Mouse (Mus musculus) liver, embryonic 15.5 days (tissue): ENCODE results near the gene Catsper3. TPM values are rescaled to one million over a fixed set of nuclear protein-coding genes. Genes with fewer than 3 reads are reported as not detected.

Experiments
- ATAC-seq: fragments of 200-750 bp; cut with Nextera tagmentation; 2 replicates; pipeline ENCODE4 v1.8.0; 2017; ENCODE audit warnings: moderate number of reproducible peaks, mild to moderate bottlenecking, moderate library complexity; ENCODE audit not compliant: insufficient read depth
- H3K27ac ChIP-seq: fragments of 300-500 bp; sonication (generic); replicated peaks from 2 replicates; pipeline ENCODE4 v1.5.1; 2015; ENCODE audit warnings: mild to moderate bottlenecking, inconsistent platforms
- H3K27me3 ChIP-seq: fragments of 300-500 bp; sonication (generic); 2 replicates; pipeline ENCODE4 v1.6.1; 2015; ENCODE audit warnings: mild to moderate bottlenecking, inconsistent platforms
- H3K36me3 ChIP-seq: fragments of 300-500 bp; sonication (generic); replicated peaks from 2 replicates; pipeline ENCODE4 v1.6.1; 2015; ENCODE audit warnings: moderate library complexity, mild to moderate bottlenecking, inconsistent platforms
- H3K4me1 ChIP-seq: fragments of 300-500 bp; sonication (generic); replicated peaks from 2 replicates; pipeline ENCODE4 v1.6.1; 2015; ENCODE audit warnings: inconsistent platforms
- H3K4me2 ChIP-seq: fragments of 300-500 bp; sonication (generic); 2 replicates; pipeline ENCODE4 v1.6.1; 2015; ENCODE audit warnings: moderate library complexity, mild to moderate bottlenecking, inconsistent platforms
- H3K4me3 ChIP-seq: fragments of 300-500 bp; sonication (generic); replicated peaks from 2 replicates; pipeline ENCODE4 v1.5.1; 2015; ENCODE audit warnings: mild to moderate bottlenecking, inconsistent platforms
- H3K9ac ChIP-seq: fragments of 300-500 bp; sonication (generic); 2 replicates; pipeline ENCODE4 v1.6.1; 2015; ENCODE audit warnings: moderate library complexity, mild to moderate bottlenecking, inconsistent platforms
- H3K9me3 ChIP-seq: fragments of 300-500 bp; sonication (generic); replicated peaks from 2 replicates; pipeline ENCODE4 v1.6.1; 2016; ENCODE audit warnings: inconsistent platforms
- WGBS: fragments of 180-500 bp; shearing (Covaris S2); methylation state at CpG from one replicate; pipeline ENCODE4 v1.1.7; 2015; ENCODE audit warnings: mixed read lengths; ENCODE audit not compliant: insufficient replicate concordance; 5-methylcytosine and 5-hydroxymethylcytosine counted together
- polyA plus RNA-seq: library from polyadenylated mRNA; unstranded; fragments of >200 nt; fragmentation: Nextera tagmentation; extraction: Ambion mirVana; gene quantifications from 2 replicates; pipeline ENCODE4 v1.2.1, GENCODE M21; 2015

The Catsper3 gene
- not detected in 2 replicates for polyA plus RNA-seq

GRCm38 (mm10) chr13:55784268-55784667 is at the start of gene Catsper3:
Gene Catsper3, plus strand, starts transcription at chr13:55784568.
- WGBS = 62% methylated on average over 3 of the region's 3 CpGs
- no peak within 1 kb of the TSS for H3K4me3 ChIP-seq
- H3K4me1 ChIP-seq = no peaks in the 10 kb centered on the region
- no peaks in the 10 kb centered on the region for H3K36me3 ChIP-seq
- H3K4me2 ChIP-seq = no peak within 1 kb of the TSS
- H3K9ac ChIP-seq = no peak within 1 kb of the TSS
- H3K27me3 ChIP-seq = no peaks in the 10 kb centered on the region
- no peaks in the 10 kb centered on the region for H3K9me3 ChIP-seq
- no peak for ATAC-seq
- H3K27ac ChIP-seq = no peak within 1 kb of the TSS

GRCm38 (mm10) chr13:55737885-55738284 is 46.5 kb upstream of the Catsper3 start:
- no peak overlapping the region for H3K27ac ChIP-seq
- H3K36me3 ChIP-seq = no peaks in the 10 kb centered on the region
- no peaks in the 10 kb centered on the region for H3K27me3 ChIP-seq
- no peak for ATAC-seq
- H3K9ac ChIP-seq = no peak overlapping the region
- H3K9me3 ChIP-seq = no peaks in the 10 kb centered on the region
- 80% methylated on average over 8 of the region's 8 CpGs for WGBS
- no peaks in the 10 kb centered on the region for H3K4me1 ChIP-seq
- no peak overlapping the region for H3K4me2 ChIP-seq
- H3K4me3 ChIP-seq = no peak overlapping the region

- no peaks in the 10 kb centered on the region for H3K9me3 ChIP-seq
- no peaks in the 10 kb centered on the region for H3K27me3 ChIP-seq
- no peaks in the 10 kb centered on the region for H3K4me1 ChIP-seq
- ATAC-seq = no peak
- no peak overlapping the region for H3K4me2 ChIP-seq
- no peak overlapping the region for H3K4me3 ChIP-seq
- WGBS = 75% methylated on average over 8 of the region's 8 CpGs
- no peak overlapping the region for H3K9ac ChIP-seq
- no peaks in the 10 kb centered on the region for H3K36me3 ChIP-seq
- no peak overlapping the region for H3K27ac ChIP-seq
Measured at GRCm38 (mm10) chr13:55742306-55742705, 42.1 kb upstream of the Catsper3 start.

- H3K4me1 ChIP-seq = no peaks in the 10 kb centered on the region
- no peak overlapping the region for H3K27ac ChIP-seq
- H3K27me3 ChIP-seq = no peaks in the 10 kb centered on the region
- ATAC-seq = no peak
- 56% methylated on average over 13 of the region's 13 CpGs for WGBS
- no peak overlapping the region for H3K4me3 ChIP-seq
- no peak overlapping the region for H3K4me2 ChIP-seq
- no peak overlapping the region for H3K9ac ChIP-seq
- no peaks in the 10 kb centered on the region for H3K36me3 ChIP-seq
- no peaks in the 10 kb centered on the region for H3K9me3 ChIP-seq
Measured at GRCm38 (mm10) chr13:55754380-55754779, 30.0 kb upstream of the Catsper3 start.

GRCm38 (mm10) chr13:55756789-55757188 is 27.6 kb upstream of the Catsper3 start:
- H3K4me1 ChIP-seq = no peaks in the 10 kb centered on the region
- ATAC-seq = no peak

GRCm38 (mm10) chr13:55757645-55758044 is 26.7 kb upstream of the Catsper3 start:
- WGBS = 81% methylated on average over 6 of the region's 6 CpGs
- ATAC-seq = no peak
- no peak overlapping the region for H3K4me3 ChIP-seq
- no peak overlapping the region for H3K9ac ChIP-seq
- no peaks in the 10 kb centered on the region for H3K4me1 ChIP-seq
- H3K4me2 ChIP-seq = no peak overlapping the region
- no peaks in the 10 kb centered on the region for H3K27me3 ChIP-seq
- no peaks in the 10 kb centered on the region for H3K36me3 ChIP-seq
- H3K27ac ChIP-seq = no peak overlapping the region
- no peaks in the 10 kb centered on the region for H3K9me3 ChIP-seq

More at GRCm38 (mm10) chr13:55756789-55757188, 27.6 kb upstream of the Catsper3 start:
- H3K9ac ChIP-seq = no peak overlapping the region; the same call in 1 of the 2 replicates
- WGBS = 41% methylated on average over 8 of the region's 8 CpGs
- H3K4me3 ChIP-seq = no peak overlapping the region
- no peaks in the 10 kb centered on the region for H3K27me3 ChIP-seq
- H3K4me2 ChIP-seq = no peak overlapping the region
- H3K27ac ChIP-seq = no peak overlapping the region
- H3K9me3 ChIP-seq = no peaks in the 10 kb centered on the region
- no peaks in the 10 kb centered on the region for H3K36me3 ChIP-seq

- H3K36me3 ChIP-seq = no peaks in the 10 kb centered on the region
- no peak overlapping the region for H3K27ac ChIP-seq
- no peaks in the 10 kb centered on the region for H3K27me3 ChIP-seq
- 59% methylated on average over 10 of the region's 10 CpGs for WGBS
- no peak for ATAC-seq
- no peak overlapping the region for H3K9ac ChIP-seq
- no peaks in the 10 kb centered on the region for H3K9me3 ChIP-seq
- H3K4me2 ChIP-seq = no peak overlapping the region
- H3K4me1 ChIP-seq = no peaks in the 10 kb centered on the region
- H3K4me3 ChIP-seq = no peak overlapping the region
Measured at GRCm38 (mm10) chr13:55760576-55760975, 23.8 kb upstream of the Catsper3 start.

- Histone ChIP-seq H3K4me3 (no peak overlapping the region), H3K4me1 (no peaks in the 10 kb centered on the region), H3K9me3 (no peaks in the 10 kb centered on the region), H3K27ac (no peak overlapping the region), H3K27me3 (no peaks in the 10 kb centered on the region), H3K4me2 (no peak overlapping the region), H3K36me3 (no peaks in the 10 kb centered on the region), H3K9ac (no peak overlapping the region)
- WGBS = 85% methylated on average over 10 of the region's 10 CpGs
- no peak for ATAC-seq
Measured at GRCm38 (mm10) chr13:55761486-55761885, 22.9 kb upstream of the Catsper3 start.

GRCm38 (mm10) chr13:55774352-55774751 is 10.0 kb upstream of the Catsper3 start:
- H3K36me3 ChIP-seq = no peaks in the 10 kb centered on the region
- no peak overlapping the region for H3K27ac ChIP-seq
- 0 out of 2 replicates have a peak, but pooled peaks cover 4% of the 10 kb centered on the region for H3K9me3 ChIP-seq
- WGBS = 72% methylated on average over 7 of the region's 7 CpGs
- no peaks in the 10 kb centered on the region for H3K4me1 ChIP-seq
- no peak overlapping the region for H3K9ac ChIP-seq
- no peak overlapping the region for H3K4me2 ChIP-seq
- no peaks in the 10 kb centered on the region for H3K27me3 ChIP-seq
- no peak for ATAC-seq
- H3K4me3 ChIP-seq = no peak overlapping the region

GRCm38 (mm10) chr13:55775056-55775455 is 9.3 kb upstream of the Catsper3 start:
- 45% methylated on average over 11 of the region's 11 CpGs for WGBS
- 0 out of 2 replicates have a peak, but pooled peaks cover 4% of the 10 kb centered on the region for H3K9me3 ChIP-seq
- H3K9ac ChIP-seq = no peak overlapping the region
- no peak overlapping the region for H3K4me2 ChIP-seq
- no peaks in the 10 kb centered on the region for H3K36me3 ChIP-seq
- no peak overlapping the region for H3K27ac ChIP-seq
- H3K4me3 ChIP-seq = no peak overlapping the region
- no peaks in the 10 kb centered on the region for H3K27me3 ChIP-seq
- H3K4me1 ChIP-seq = no peaks in the 10 kb centered on the region
- no peak for ATAC-seq

- H3K36me3 ChIP-seq = no peaks in the 10 kb centered on the region
- no peaks in the 10 kb centered on the region for H3K27me3 ChIP-seq
- no peak overlapping the region for H3K4me2 ChIP-seq
- no peak for ATAC-seq
- H3K4me3 ChIP-seq = no peak overlapping the region
- H3K9me3 ChIP-seq = no peaks in the 10 kb centered on the region; the same call in 1 of the 2 replicates
- no peak overlapping the region for H3K27ac ChIP-seq
- H3K9ac ChIP-seq = no peak overlapping the region
- H3K4me1 ChIP-seq = no peaks in the 10 kb centered on the region
- 57% methylated on average over 11 of the region's 11 CpGs for WGBS
Measured at GRCm38 (mm10) chr13:55786120-55786519, 1.8 kb downstream of the Catsper3 start.

- 56% methylated on average over 2 of the region's 2 CpGs for WGBS
- Histone ChIP-seq H3K4me2 (no peak overlapping the region), H3K9ac (no peak overlapping the region), H3K27me3 (no peaks in the 10 kb centered on the region), H3K9me3 (no peaks in the 10 kb centered on the region), H3K4me1 (no peaks in the 10 kb centered on the region), H3K27ac (no peak overlapping the region), H3K36me3 (no peaks in the 10 kb centered on the region), H3K4me3 (no peak overlapping the region)
- ATAC-seq = no peak
Measured at GRCm38 (mm10) chr13:55801246-55801645, 16.9 kb downstream of the Catsper3 start.
